Mouse (Mus musculus) mesoderm, embryonic 11.5 days (tissue): ENCODE data around the gene Alg3.

Experiments
- DNase-seq: peaks from one replicate; pipeline ENCODE4 v3.0.0-alpha.2; 2012; ENCODE audit warnings: low read depth, low spot score

Alg3 gene

DNA sequence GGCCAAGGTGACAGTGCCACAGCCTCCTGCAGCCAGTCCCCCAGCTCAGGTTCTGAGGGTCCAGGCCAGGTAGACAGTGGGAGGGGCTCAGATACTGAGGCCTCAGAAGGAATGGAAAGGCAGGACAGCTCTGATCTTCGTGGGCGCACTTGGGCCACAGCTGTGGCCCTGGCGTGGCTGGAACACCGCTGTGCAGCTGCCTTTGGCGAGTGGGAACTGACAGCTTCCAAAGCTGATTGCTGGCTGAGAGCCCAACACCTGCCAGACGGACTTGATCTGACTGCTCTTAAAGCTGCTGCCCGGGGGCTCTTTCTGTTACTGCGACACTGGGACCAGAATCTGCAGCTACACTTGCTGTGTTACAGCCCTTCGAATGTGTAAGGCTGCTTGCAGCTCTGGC lies 6.8 kb downstream of the Alg3 start:
- no peak for DNase-seq

DNA sequence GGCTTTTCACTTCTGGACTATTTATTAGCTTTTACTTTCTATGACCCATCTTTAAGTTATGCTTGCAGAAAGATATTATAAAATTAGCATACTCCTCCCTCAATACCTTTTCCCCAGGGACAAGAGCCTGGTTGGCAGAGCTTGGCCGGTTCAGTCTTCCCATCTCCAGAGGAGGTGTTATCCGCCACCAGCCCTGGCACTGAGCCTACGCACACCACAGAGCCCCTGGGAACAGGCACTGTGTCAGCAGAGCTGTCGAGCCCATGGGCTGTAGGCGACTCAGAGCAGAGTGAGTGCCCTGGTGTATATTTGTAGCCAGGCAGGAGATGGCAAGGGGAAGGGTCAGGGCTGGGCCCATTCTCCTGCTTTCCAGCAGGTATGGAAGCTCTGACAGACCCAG lies 11.0 kb downstream of the Alg3 start:
- no peak for DNase-seq

DNA sequence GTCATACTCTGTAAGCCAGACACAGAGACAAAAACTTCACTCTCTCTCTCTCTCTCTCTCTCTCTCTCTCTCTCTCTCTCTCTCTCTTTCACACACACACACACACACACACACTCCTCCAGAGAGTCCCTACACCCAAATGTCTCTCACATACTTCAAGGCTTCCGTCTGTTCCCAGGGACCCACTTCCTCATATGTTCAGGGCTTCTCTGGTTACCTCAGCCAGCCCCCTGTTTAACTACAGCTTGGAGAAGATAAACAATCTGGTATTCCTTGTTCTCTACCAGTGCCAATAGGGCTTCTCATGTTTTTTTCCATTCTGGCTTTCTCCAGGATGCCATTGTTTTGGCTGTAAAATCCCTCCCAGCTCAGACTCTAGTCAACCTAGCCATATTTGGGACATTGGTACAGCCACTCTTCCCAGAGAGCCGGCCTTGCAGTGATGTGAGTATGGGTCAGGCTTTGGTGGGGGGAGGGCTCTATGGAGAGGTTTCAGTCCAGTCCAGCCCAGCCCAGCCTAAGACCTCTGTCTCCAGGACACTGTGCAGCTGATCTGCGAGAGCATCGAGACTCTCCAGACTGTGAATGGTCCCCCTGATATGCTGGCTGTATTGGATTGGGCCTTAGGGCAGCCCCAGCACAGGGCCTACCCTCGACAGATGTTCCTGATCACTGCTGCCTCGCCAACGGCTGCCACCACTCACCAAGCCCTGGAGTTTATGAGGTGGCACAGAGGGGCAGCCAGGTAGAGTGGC lies 14.7 kb downstream of the Alg3 start:
- DNase-seq = no peak

DNA sequence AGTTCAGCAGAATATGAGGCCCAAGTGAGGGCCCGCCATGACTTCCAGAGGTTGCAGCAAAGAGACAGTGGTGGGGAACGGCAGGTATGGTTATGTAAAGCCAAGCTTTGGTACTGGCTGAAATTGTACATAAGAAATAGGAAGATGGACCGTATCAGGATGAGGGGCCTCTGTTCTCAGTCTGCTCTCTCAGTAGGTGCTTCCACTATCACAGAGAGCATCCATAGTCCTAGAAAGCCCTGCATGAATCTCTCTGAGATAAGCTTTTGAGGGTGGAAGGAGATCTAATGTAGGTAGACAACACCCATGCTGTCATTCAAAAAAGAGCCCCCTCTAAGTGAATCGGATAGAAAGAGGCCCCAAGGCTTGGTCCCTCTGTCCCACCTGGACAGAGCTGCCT lies 15.8 kb downstream of the Alg3 start:
- no peak for DNase-seq

DNA sequence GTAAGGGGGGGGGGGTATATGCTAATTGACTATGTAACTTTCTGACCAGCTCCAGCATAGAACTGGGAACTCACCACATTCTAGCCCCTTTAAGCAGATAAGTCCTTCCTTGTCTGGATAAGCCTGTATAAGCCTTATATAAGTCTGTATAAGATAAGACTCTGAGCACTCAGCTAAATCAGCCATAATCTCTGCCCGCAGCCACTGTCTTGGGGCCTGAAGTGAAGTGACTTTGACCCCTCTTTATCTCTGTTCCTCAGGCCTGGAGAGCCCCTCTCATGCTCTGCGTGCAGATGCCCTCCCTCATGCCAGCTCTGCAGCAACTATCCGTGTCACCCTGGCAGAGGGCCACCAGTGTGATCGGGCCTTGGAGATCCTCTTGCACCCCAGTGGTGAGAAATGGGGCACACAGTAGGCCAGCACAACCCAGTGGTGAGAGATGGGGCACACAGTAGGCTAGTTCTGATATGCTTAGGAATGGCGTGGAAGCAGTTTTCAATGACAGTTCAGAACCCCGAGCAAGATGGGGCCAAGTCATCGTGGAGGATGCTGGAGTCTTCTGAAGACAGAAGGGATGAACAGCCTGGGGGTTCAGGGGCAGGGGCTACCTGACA lies 16.4 kb downstream of the Alg3 start:
- DNase-seq = no peak

DNA sequence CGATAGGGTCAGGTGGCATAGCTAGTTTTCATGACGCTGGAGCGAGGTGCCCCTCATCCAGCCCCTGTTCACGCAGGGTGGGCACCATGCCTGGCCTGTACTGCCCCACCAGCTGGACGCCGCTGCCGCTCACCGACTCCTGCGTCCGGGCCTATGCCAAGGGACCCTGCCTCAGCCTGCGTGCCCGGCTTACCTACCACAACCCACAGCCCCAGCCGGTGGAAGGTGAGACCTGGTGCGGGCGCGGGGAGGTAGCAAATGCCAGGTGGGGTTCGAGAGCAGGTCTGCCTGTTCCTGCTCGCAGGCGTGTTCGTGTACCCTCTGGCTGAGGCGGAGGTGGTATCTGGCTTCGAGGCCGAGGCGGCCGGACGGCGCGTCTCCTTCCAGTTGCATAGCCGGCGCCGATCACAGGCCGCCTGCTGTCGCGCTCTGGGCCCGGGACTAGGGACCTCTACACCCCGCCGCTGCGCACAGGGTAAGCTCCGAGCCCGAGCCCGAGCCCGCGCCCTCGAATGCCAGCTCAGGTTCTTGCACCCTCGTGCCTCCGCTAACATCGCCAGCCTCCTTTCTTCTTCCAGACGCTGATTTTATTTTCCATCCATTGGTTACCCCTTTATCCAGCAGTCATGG lies 20.3 kb downstream of the Alg3 start:
- DNase-seq = no peak

DNA sequence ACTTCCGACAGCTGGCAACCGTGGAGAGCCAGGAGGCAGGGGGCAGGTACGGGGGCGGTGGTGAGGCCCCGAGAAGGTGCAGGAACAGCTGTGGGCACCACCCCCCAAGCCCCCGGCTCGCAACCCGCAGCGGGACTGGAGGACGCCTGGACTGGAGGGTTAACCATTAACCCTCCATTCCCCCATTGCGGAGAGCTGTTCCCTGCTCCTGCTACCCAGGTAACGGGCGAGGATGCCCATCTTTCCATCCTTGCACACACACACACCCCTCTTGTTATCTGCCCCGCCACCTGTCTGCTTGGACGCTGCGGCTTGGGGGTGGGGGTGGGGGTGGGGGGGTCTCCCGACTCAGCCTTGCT lies 20.9 kb downstream of the Alg3 start:
- DNase-seq = no peak

DNA sequence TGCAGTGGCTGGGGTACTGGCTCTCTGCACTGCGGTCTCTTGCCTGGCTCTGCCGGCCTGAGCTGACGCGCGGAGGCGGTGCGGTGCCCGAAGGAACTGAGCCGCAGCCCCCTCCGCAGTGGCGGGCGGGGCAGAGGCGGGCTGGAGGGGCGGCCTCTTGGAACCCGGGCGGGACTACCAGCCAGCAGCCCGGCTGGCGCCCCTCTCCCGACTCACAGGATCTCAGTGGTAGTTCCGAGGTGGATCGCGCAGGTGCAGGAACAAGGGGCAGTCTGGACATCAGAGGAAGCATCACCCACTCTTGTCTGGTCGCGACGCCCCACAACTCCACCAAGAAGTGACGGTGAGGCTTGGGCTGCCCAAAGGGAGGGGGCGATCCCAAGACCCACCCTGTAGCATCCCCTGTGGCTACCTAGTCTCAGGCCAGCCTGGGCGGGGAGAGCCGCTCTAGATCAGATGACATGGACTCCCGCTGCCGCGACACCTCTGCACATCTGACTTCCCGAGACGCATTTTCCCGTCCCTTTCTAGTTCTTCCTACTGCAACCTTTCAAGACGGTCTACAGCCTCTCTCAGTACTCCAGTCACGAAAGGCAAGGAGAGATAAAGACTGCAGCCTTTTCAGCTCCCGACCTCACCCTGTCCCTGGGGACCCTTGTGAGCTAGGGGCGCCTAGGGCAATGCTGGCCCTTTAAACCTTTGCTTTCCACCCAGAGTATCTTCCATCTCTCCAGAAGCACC lies 21.4 kb downstream of the Alg3 start:
- DNase-seq = peak; percentile 39

DNA sequence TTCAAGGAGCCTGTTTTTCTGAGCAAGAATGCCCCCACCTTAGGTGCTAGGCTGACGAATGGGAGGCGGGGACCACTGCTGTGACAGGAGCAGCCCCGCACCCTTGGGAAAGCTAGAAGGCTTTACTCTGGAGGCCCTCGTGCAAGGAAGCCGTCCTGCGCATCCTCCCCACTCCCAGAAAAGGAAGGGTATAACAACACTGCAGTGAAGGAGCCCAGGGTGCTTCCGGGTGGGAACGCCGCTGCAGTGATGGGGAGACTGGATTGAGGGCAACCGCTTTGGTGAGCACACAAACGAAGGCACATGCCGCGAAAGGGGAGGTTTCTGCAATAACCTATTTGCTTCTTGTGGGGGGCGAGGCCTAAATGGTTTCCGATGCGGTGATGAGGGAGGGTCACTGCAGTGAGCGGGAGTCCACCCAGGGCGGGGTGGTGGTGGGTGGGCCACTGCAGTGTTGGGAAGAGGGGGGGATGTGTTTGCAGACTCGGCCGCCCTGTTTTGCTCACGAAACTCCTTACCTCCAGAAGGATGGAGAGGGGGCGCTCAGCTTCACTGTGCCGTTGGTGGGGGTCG lies 22.1 kb downstream of the Alg3 start, which contains the start of gene Vwa5b2:
TSS of gene Vwa5b2 (plus strand) at position 106 of the 573 bp plus-strand sequence.
- DNase-seq = peak; percentile 17

DNA sequence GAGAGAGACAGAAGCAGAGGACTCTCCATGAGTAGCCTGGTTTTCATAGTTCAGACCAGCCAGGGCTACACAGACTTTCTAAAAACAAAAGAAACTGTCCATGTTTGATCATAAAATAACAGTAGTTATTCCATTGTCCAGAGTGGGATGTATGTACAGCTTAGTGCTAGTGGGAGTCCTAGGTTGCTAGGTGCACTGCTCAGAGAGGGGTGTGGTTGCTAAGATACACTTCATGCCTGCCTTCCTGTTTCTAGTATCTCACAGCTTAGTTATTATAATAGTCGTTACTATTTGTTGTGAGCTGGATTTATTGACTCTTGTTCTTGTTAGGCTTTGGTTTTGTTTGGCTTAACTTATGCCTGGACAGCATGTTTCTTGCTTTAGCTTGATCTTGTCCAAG lies 46.5 kb downstream of the Alg3 start:
- no peak for DNase-seq

DNA sequence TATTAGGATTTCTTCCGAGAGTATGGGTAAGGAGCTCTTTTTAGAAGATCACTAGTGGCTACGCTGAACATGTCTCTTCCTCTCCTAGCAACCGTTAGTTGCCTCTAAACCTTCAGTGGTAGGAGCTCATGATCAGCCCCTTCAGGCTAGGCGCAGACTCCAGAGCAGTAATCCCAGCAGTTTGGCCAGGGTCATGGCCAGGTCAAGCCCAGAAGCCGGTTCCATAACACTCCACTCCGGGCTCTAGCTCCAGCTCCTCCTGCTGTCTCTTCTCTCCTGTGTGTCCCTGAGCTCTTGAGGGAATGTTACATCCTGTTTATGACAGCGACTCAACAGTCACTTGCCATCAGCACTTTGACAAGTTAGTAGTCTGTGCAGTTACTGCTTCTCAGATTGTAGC lies 54.2 kb downstream of the Alg3 start:
- DNase-seq = no peak
